Mouse (Mus musculus) left cerebral cortex, postnatal 25 days (tissue): Measurements from ENCODE around the gene Opcml. TPM values are rescaled to one million over a fixed set of nuclear protein-coding genes. Genes with fewer than 3 reads are reported as not detected.
A peak's percentile ranks its signal among the peaks of the same experiment; 100 is the strongest.

ENCODE experiments used
- DNase-seq, 2 experiments: peaks; one replicate each; pipeline ENCODE4 v3.0.0; 2022; ENCODE audit warnings: low spot score in 2 of 2, mixed read lengths in 1 of 2
- intact Hi-C: fragments of 180-260 bp; cut with DNase I; formaldehyde crosslinking; loops from one replicate; pipeline ENCODE4 v1.15.1; 2025
- total RNA-seq, 2 experiments: library from RNA; stranded (reverse); gene quantifications; 2 replicates each; pipeline ENCODE4 v1.2.3; 2021

Opcml gene
- total RNA-seq, 2 experiments from 2014 or later = 272 to 283 TPM

DNA sequence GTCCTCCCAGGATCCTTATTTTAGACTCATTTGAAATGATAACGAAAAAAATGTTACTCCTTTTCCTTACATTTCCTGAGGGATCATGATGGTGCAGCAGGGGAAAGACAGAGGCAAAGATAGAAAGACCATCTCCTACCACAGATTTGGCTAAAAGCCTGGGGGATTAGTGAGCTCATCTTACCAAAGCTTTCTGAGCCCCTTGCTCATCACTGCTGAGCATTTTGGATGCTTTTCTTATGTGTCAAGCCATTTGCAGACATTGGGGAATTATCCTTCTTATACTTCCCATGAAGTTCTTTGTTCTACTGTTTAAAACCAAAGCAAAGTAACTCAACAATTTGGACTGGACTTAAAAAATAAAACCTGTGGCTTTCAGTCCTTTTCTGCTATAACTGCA lies 30.6 kb downstream of the Opcml start:
- DNase-seq = no peak
- intact Hi-C loops = no loop called here

DNA sequence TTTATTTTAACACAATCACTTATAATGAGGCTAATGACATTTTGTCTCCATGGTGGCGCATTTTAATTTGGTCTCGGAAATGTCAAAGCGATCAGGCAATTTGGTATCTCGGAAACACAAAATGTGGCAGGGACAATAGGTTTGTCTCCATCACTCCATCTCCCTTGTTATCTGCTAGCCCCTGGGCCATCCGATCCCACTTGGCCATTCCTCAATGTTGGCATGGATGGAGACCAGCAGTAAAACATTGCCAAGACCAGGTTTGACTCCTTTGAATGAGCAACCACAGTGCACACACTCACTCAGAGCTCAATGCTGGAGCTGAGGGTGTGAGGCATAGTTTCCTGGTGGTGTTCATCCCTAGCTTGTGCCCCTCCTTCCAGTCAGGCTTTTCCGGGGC lies 32.1 kb downstream of the Opcml start:
- intact Hi-C loops = no loop called here
- no peak for DNase-seq

DNA sequence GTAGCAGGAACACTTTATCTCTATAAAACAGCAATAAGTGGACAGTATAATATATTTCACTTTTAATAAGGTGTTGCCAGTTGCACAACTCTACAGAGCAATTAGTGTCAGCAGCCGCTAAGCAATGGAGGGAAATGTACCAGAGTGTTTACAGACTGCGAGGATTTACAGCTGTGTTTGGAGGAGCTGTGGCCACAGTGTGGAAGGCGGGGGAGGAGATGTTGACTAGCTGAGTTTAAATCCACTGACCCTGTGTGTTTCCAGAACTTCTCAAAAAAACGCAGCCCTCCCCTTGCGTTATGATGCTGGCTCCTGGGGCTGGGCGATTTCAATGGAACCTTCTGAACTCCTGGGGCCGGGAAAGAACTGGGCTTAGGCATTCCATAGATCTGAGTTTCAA lies 33.8 kb downstream of the Opcml start:
- DNase-seq = no peak
- intact Hi-C loops = no loop called here

DNA sequence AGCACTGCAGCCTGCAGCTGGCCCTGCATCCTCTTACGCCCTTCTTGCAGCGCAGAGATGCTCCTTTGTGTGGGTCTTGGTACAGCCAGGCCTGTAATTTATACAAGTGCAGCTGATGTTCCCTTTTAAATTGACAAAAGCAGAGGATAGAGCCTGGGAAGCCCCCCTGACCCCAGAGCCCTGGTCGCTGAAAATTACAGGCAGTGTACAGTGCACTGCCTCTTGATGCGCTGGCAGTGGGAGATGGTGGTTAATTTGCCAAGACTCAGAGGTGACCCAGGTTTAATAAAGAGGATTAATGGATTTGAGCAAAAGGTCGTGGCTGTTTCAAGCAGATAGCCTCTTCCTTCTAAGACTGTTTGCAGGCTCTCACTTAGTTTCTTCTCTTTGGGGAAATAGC lies 39.9 kb downstream of the Opcml start:
- DNase-seq = no peak
- intact Hi-C loops = no loop called here

DNA sequence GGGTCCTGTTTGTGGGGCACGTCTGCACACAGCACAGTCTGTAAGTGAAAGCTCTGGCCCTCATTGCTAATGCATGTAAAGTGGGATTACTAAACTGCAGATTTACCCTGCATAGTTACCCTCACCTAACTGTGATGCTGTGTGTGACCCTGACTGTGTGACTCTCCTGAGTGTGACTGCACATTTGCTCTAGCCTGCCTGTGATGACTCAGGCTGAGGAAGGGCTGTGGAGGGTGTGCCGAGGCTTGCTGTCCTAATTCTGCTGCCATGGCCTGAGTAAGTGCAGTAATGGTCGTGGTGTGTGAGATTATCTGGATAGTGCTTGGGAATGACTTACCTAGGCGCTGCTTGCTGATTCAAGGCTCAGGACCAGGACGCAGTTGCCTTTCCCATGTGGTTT lies 52.2 kb downstream of the Opcml start:
- intact Hi-C loops = no loop called here
- no peak for DNase-seq

DNA sequence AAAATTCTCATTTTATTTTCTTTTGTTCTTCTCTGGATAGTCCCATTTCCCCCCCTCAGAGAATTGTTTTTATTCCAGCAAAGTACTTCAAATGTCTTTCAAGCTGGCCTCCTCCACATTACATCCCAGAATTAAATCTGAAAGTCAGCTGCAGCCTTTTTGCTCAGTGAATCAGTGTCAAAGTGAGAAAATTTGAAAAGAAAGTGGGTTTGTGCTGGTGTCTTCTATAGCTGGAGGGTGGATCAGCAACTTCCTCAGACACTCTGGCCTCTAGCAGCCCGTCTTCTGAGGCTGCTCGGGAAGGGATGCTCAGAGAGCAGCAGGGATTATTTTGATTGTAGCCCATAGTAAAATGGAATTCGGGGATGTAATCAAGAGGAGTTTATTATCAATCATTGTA lies 81.0 kb downstream of the Opcml start:
- intact Hi-C loops = loop anchor here (10.0 kb wide), 1 partner anchor 457 kb away; no protein-coding TSS in a partner anchor
- peak in 1 of 2 experiments; percentile 73 for DNase-seq

DNA sequence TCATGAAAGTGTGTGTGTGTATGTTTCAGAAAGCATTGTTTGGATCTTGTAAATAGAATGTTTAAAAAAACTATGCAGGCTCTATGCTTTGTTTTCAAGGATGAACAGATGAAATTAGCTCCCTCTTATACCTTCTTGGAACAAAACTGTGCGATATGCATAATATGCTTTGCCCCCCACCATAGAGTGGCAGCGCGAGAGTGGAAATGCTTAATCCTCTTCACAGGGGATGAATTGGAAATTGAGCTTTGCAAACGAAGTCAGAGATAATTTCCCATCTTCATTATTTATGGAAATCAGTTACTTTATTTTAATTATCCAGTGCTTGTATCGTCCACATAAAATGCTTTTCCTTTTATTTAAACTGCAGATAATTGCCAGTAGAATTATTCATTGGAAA lies 99.1 kb downstream of the Opcml start:
- intact Hi-C loops = no loop called here
- DNase-seq = no peak

DNA sequence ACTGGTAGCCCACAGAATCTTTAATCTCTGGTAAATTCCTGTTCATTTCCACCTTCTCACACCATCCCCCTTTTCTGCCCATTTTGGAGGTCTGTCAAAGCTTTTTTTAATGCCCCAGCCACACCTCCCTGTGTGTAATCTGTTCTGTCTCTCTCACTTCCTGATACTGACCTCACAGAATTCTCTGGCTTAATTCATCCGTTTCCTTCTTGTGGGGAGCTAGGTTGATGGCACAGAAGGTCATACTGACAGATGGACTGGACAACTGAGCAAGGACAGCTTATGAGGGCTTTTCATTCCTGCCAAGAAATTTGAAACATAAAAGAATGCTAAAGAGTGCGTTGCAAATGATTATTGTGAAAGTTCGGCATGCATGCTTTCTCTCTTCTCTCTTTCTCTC lies 126.7 kb downstream of the Opcml start:
- intact Hi-C loops = no loop called here

DNA sequence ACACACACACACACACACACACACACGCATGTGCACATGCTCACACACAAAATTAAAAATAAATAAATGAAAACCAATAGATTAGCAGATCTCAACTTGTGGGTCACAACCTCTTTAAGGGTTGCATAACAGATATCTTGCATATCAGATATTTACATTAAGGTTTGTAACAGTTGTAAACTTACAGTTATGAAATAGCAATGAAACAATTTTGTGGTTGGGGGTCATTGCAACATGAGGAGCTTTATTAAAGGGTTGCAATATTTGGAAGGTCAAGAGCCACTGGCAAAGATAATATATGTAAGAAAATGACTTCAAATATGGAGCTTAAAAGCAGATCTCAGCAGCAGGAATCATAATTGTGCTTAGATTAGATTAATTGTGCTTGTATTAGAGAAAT lies 132.9 kb downstream of the Opcml start:
- intact Hi-C loops = no loop called here
- no peak for DNase-seq

More for the DNA sequence above, 126.7 kb downstream of the Opcml start:
- DNase-seq = no peak

DNA sequence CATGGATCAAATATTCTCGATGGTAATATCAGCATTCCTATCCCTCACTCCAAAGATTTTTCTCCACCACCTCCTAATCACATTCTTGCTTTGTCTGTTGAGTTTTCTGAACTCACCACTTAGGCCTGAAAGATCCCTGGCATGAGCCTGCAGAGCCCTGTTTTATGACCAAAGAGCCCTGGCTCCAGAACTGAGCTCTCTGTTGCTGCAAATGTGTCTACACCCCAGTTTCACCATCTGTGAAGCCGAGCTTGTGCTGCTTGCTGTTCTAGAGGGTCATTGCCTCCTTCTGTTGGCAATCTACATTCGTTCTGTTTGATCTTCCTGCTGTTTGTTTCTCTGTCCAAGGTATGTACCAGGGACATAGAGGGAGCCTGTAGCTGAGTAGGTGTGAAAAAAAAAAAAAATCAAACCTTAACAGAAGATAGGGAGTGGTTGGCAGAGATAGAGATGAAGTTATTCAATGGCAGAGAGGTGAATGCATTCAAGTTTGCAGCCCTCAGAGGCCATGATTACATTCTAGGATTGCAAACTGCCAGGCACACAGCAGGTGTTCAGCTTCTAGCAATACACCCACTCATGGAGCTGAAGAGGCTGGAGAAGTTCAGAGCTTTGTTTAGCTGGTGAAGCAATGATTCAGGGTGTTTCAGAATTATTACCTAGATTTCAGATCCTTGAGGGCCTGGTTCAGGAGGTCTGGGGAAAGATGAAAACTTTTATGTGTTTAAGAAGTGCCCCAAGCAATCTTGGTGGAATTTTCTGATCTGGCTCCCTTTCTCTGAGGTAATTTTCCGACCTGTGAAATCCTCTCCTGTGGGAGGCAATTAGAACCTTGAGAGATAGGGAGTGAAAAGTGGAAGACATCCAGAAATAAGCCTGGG lies 133.6 kb downstream of the Opcml start:
- peak in 1 of 2 experiments; percentile 54 for DNase-seq
- intact Hi-C loops = no loop called here

DNA sequence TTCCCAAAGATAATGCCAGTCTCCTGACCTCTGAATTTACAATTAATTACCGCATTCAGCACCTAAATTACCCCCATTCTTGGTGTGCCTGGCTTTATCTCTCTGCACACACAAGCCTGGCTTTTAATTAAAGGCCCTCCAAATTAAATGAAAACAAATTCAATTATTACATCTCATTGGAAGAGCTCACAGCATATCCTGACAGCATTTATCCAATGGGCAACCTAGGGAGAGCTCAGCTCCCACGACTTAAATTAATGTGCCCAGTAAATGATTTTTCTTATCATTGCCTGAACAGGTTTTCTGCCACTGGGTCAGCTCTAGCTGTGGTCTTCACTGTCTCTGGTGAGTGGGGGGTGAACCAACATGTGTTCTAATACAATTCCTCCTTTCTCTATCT lies 135.1 kb downstream of the Opcml start:
- intact Hi-C loops = no loop called here
- DNase-seq = no peak

DNA sequence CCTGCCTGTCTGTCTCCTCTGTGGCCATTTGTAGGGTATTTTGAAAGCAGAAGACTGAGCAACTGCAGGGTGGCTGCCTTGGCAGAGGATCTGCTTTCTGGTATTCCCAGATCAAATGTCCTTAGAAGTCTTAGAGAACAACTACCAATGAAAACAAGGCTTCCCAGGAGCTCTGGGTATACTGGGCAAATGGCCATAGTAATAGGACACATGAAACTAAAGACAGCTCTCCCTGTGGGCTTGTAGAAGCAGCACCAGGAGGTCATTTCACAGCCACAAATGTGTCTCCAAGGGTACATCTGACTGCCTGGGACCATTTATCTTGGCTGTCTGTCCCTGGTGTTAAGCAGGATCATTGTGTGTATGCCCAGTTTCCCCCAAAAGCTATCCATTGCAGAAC lies 146.7 kb downstream of the Opcml start:
- DNase-seq = no peak
- intact Hi-C loops = no loop called here

DNA sequence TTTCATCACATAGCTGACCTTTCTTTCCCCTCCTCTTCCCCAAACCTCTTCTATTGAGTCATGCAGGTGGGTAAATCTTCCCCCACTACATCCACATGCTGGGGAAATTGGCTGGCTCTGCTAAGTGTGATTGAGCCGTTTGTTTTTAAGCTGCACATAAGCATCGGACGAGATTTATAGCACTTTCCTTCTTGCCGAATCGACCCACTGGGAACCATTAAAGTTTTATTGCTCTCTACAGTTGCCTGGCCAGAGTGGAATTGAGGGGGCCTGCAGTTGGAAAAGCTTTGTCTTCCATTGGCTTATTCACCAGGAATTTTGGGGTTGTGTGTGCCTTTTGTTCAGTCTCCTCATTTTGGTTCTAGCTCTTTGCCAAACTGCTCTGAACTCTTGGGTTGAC lies 147.1 kb downstream of the Opcml start:
- intact Hi-C loops = no loop called here
- no peak for DNase-seq

DNA sequence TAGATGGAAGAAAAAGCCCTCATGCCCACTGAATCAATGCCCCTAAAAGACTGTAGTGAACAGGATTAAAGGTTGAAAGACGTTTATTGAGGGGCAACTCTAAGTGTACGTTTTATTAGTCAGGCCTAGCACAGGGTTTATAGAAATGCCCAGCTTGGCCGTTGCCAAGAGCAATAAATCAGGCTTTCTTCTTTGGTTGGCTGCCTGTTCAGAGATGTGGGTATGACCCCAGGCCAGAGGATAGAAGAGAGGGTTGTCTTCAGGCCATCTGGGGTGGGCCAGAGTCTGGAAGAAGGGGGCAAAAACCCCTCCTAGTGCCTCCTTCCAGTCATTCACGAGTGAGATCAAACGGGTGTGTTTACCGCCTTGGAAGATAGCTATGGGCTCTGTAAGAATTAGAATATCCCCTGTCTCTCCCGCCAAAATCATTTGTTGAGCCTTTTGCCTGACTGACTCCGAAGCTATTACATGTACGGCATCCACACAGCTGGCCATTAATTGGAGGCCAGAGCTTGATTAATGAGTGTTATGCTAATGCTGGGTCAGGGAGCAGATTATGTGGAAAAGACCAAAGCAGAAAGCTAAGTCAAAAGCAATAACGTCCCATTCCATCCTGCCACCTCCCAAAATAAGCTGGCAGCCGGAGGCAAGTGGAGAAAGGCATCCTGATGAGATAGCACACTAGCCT lies 154.9 kb downstream of the Opcml start:
- DNase-seq = no peak
- intact Hi-C loops = no loop called here

DNA sequence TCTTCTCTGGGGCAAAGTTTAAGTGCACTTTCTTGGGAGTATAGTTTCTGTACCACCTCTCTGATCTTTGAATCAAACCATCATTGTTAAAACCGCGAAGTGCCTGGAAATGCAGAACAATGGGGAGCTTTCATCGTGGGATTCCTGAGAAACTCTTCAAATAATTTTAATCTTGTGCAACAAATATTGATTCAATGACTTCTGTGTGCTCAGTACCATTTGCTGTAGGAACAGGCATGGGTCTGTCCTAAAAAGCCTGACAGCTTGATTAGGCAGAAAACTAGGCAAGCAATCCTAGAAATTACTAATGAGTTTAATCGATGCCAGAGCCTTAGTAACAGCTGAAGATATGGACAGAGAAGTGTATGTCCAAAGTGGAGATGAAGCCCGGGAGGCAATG lies 160.5 kb downstream of the Opcml start:
- intact Hi-C loops = no loop called here

DNA sequence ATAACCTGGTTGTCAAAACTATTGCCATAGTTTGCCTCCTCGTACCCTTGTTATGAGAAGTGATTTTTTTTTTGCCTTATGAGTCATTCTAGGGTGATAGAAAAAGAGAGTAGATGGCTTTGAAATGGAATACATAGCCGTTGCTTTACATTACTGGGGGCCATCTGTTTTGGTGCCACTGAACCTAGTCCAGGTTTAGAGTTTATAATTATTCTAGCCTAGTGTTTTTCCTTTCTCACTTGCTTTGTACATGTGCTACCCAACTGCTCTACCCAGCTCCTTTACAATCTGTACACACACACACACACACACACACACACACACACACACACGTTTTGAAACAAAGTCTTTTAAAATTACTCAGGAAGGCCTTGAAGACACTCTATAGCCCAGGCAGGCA lies 171.1 kb downstream of the Opcml start:
- intact Hi-C loops = no loop called here

More for the DNA sequence above, 160.5 kb downstream of the Opcml start:
- DNase-seq = no peak

DNA sequence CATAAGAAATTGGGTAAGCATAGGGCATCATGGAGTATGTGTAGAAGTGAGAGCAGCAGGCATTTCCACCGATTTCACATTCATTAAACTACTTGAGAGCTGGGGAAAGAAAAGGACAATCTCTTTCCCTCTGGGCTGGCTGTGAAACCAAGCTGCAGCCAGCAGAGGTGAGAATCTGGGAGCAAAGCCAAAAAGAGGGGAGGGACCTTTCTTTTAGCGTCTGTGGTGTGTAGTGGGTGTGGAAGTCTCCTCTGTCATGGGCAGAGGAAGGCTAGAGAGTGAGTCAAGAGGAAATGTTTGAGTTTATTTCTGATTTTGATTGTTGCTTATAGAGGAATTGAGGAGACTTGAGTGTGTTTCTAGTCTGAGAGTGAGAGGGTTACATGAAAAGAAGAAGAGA lies 172.8 kb downstream of the Opcml start:
- peak in 1 of 2 experiments; percentile 63 for DNase-seq
- intact Hi-C loops = no loop called here

More for the DNA sequence above, 171.1 kb downstream of the Opcml start:
- DNase-seq = peak in 1 of 2 experiments; percentile 59

DNA sequence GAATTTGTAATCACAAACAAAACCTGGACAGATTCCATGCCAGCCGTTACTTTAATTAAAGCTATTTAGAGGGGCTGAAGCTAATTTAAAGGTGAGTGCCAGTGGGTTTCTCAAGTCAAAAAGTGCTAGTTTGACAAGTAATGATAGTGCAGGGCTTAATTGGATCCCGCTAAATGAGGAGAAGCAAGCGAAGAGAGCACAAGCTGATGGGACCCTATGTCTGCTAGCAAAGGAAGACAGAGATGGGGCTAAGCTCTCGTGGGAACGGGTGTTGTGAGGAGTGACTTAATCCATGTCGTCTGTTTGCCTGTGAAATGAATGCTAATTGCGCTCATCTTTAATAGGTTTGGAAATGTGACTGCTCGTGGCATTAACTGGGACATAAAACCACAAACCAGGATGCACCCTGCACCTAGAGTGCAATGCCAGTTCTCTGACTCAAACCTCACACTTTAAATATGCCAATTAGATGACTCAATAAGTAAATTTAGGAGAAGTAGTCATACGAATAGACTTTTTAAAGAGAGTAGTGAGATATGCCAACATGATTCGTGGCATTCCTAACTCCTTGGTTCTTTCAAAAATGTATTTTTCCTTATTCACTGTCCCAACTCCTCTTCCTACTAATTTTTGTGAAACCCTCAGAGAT lies 174.5 kb downstream of the Opcml start:
- intact Hi-C loops = loop anchor here (5.0 kb wide), 1 partner anchor 173 kb away; the partner anchor contains the start of gene Opcml
- DNase-seq = peak in 1 of 2 experiments; percentile 49

DNA sequence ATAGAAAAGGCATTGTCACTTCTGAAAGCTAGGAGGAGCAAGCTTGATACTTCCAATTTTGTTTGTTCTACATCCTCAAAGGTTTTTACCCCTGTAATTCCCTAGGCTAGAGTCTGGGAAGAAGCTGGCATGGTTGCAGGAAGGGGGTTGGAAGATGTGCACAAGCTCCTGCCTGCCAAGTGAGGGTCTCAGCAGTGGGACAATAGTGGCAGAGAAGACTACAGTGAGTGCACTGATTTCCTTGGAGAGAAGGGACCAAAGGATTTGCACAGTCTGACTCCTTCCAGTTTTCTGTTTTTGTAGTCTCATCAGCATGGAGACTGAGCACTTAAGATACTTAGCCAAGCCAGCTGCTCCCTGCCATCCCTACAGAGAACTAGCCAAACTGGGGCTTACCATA lies 177.7 kb downstream of the Opcml start:
- intact Hi-C loops = loop anchor here (5.0 kb wide), 1 partner anchor 176 kb away; the partner anchor contains the start of gene Opcml
- no peak for DNase-seq

DNA sequence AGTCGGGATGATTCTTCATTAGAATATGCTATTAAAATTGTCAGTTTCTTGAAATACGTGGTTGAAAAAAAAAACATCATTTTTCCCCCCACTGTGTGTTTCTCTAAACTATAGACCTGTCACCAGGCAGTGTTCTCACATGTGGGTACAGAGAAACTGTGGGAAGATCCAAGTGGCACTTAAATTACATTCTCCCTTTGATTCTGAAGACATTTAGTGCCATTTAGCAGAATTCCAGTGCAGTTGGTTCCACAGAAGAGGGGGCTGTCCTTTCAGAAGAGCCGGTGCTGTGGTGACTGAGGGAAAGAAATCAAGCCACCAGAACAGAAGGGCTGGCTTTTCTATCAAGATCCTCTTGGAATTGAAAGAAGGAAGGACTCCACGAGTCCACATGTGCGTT lies 181.7 kb downstream of the Opcml start:
- DNase-seq = peak in 1 of 2 experiments; percentile 39
- intact Hi-C loops = no loop called here
